Mouse (Mus musculus): ENCODE results near the gene Ncam1. TPM values are rescaled to one million over a fixed set of nuclear protein-coding genes. Genes with fewer than 3 reads are reported as not detected.
A peak's percentile ranks its signal among the peaks of the same experiment; 100 is the strongest.

The Ncam1 gene
- total and polyA plus RNA-seq, 2 experiments from 2014 or later, result 517 to 524 TPM

GRCm38 (mm10) chr9:49653478-49654245 lies 145.1 kb downstream of the Ncam1 start:
- Histone ChIP-seq H3K9me3 (ENCODE audit: low read length) (no peaks in the 10 kb centered on the region), H3K36me3 (ENCODE audit: insufficient read depth) (no peaks in the 10 kb centered on the region), H3K27ac (ENCODE audit: low read depth, low read length) (no peak overlapping the region), H3K4me1 (ENCODE audit: insufficient read depth) (peaks cover 10% of the 10 kb centered on the region; the same call in 1 of the 2 replicates), H3K9ac (no peak overlapping the region), H3K4me2 (ENCODE audit: low read depth) (no peak overlapping the region), H3K27me3 (ENCODE audit: insufficient read depth, low read length) (no peaks in the 10 kb centered on the region), H3K4me3 (ENCODE audit: low read depth, low read length) (no peak overlapping the region)
- no peak for DNase-seq
- 62% methylated on average over 9 of the region's 9 CpGs for WGBS
- ATAC-seq, result no peak
- no peak for TF ChIP-seq CTCF (IDR thresholded peaks at IDR 0.05; ENCODE audit: low read depth)

DNA sequence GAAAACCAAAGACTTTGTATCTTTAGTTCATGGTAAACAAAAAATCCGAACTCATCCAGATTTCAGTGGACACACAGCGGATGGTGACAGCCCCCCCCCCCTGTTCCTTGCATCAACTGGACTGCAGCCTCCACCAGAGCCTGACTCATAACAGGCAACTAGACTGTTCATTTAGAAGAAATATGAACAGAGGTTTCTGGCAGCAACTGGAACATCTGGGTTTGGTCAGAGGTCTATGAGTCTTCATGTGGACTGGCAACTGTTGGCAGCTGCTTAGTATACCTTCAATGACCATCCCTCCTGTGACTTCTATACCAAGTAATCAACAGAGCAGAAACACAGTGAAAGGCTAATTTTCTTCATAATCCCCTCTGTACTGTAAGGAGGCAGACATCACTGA lies 154.4 kb downstream of the Ncam1 start:
- no peak for ATAC-seq
- no peak for DNase-seq
- H3K36me3 ChIP-seq (ENCODE audit: insufficient read depth), result 0 out of 2 replicates have a peak, but pooled peaks cover 5% of the 10 kb centered on the region
- H3K4me1 ChIP-seq (ENCODE audit: insufficient read depth), result no peaks in the 10 kb centered on the region
- H3K4me2 ChIP-seq (ENCODE audit: low read depth), result no peak overlapping the region
- TF ChIP-seq CTCF (IDR thresholded peaks at IDR 0.05; ENCODE audit: low read depth), result no peak
- no peak overlapping the region for H3K27ac ChIP-seq (ENCODE audit: low read depth, low read length)
- H3K9me3 ChIP-seq (ENCODE audit: low read length), result no peaks in the 10 kb centered on the region
- no peak overlapping the region for H3K4me3 ChIP-seq (ENCODE audit: low read depth, low read length)
- no peak overlapping the region for H3K9ac ChIP-seq
- H3K27me3 ChIP-seq (ENCODE audit: insufficient read depth, low read length), result no peaks in the 10 kb centered on the region
- 96% methylated on average over 2 of the region's 2 CpGs for WGBS

- no peak for TF ChIP-seq CTCF (IDR thresholded peaks at IDR 0.05; ENCODE audit: low read depth)
- no peak overlapping the region for H3K27ac ChIP-seq (ENCODE audit: low read depth, low read length)
- no peak overlapping the region for H3K4me2 ChIP-seq (ENCODE audit: low read depth)
- WGBS, result 90% methylated on average over 3 of the region's 3 CpGs
- H3K4me1 ChIP-seq (ENCODE audit: insufficient read depth), result peaks cover 5% of the 10 kb centered on the region; the same call in 1 of the 2 replicates
- no peaks in the 10 kb centered on the region for H3K9me3 ChIP-seq (ENCODE audit: low read length)
- H3K9ac ChIP-seq, result no peak overlapping the region
- no peak for ATAC-seq
- H3K27me3 ChIP-seq (ENCODE audit: insufficient read depth, low read length), result no peaks in the 10 kb centered on the region
- H3K36me3 ChIP-seq (ENCODE audit: insufficient read depth), result 0 out of 2 replicates have a peak, but pooled peaks cover 5% of the 10 kb centered on the region
- no peak overlapping the region for H3K4me3 ChIP-seq (ENCODE audit: low read depth, low read length)
- no peak for DNase-seq
Observed at GRCm38 (mm10) chr9:49640764-49641163, 158.0 kb downstream of the Ncam1 start.

DNA sequence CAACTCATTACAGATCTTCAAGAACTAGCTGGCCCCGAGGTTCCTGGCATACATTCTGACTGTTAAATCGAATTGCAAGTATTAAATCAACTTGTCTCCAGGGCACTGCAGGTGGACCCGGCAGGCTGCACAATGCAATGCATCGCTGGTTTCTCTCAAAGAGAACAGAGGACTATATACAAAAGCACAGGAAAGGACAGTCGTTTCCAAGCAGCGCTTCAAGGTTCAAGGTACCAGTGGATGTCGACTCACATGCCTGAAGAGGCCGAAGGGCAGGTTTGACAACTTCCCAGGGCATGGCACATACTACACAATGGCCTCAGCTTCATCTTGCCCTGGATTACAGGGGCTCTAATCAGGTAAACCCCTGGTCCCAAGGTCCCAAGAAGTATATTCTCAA lies 158.6 kb downstream of the Ncam1 start:
- no peaks in the 10 kb centered on the region for H3K27me3 ChIP-seq (ENCODE audit: insufficient read depth, low read length)
- no peak for ATAC-seq
- H3K9me3 ChIP-seq (ENCODE audit: low read length), result no peaks in the 10 kb centered on the region
- no peak overlapping the region for H3K4me3 ChIP-seq (ENCODE audit: low read depth, low read length)
- no peak for TF ChIP-seq CTCF (IDR thresholded peaks at IDR 0.05; ENCODE audit: low read depth)
- H3K4me1 ChIP-seq (ENCODE audit: insufficient read depth), result peaks cover 5% of the 10 kb centered on the region; the same call in 1 of the 2 replicates
- no peak for DNase-seq
- WGBS, result 45% methylated on average over 8 of the region's 8 CpGs
- H3K9ac ChIP-seq, result no peak overlapping the region
- H3K4me2 ChIP-seq (ENCODE audit: low read depth), result no peak overlapping the region
- 0 out of 2 replicates have a peak, but pooled peaks cover 5% of the 10 kb centered on the region for H3K36me3 ChIP-seq (ENCODE audit: insufficient read depth)
- no peak overlapping the region for H3K27ac ChIP-seq (ENCODE audit: low read depth, low read length)

DNA sequence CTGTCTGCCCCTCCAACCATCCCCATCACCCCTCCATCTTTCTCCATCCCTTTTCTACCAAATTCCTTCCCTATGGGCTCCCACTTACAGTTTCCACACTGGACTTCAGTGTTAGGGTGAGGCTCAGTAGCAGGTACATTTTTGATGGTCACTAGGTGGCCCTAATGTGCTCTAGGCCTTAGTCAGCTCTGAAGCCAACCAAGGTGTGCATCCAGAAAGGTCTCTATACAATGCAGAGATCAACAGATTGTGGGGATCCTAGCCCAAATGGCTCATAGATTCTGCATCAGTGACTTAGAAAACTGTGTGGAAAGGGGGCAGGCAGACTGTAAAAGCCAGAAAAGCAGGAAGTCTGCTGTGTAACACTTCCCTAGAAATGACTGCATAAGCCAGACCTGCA lies 160.8 kb downstream of the Ncam1 start:
- peaks cover 5% of the 10 kb centered on the region; the same call in 1 of the 2 replicates for H3K4me1 ChIP-seq (ENCODE audit: insufficient read depth)

DNA sequence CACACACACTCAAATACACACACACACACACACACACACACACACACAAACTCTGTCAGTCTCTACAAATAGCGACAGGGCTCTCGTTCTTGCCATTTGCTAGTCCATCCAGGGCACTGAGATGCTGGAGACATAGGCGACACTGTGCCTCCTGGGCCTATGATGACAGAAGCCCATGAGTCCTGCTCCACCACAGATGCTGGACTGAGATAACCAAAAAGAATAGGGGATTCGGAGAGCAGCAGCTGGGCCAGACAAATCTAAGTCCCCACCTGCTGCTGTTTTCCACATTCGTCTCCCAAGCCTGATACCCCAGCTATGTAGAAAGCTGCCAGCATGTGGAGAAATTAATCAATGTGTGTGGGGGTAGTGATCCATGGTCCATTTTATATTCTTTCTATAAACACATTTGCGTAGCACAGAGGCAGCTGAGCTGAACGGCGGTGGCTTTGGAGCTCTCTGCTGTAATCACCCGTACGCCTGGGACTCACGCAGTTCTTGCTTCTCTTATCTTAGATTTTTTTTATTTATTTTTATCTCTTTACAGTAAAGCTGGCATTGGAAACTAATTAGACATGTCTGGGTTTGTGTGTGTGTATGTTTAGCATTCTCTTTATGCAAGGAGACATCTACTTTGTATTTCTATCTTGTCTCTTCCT lies 162.9 kb downstream of the Ncam1 start:
- peak; percentile 49 for DNase-seq
- 45% methylated on average over 11 of the region's 11 CpGs for WGBS
- Histone ChIP-seq H3K9me3 (ENCODE audit: low read length) (no peaks in the 10 kb centered on the region), H3K27me3 (ENCODE audit: insufficient read depth, low read length) (no peaks in the 10 kb centered on the region), H3K36me3 (ENCODE audit: insufficient read depth) (0 out of 2 replicates have a peak, but pooled peaks cover 2% of the 10 kb centered on the region), H3K27ac (ENCODE audit: low read depth, low read length) (peak overlapping the region; percentile 54), H3K4me3 (ENCODE audit: low read depth, low read length) (no peak overlapping the region), H3K9ac (no peak overlapping the region), H3K4me2 (ENCODE audit: low read depth) (no peak overlapping the region), H3K4me1 (ENCODE audit: insufficient read depth) (peaks cover 5% of the 10 kb centered on the region; the same call in 1 of the 2 replicates)
- peak; percentile 60 for ATAC-seq
- TF ChIP-seq CTCF (IDR thresholded peaks at IDR 0.05; ENCODE audit: low read depth), result no peak

More for the DNA sequence above, 160.8 kb downstream of the Ncam1 start:
- Histone ChIP-seq H3K4me2 (ENCODE audit: low read depth) (no peak overlapping the region), H3K9me3 (ENCODE audit: low read length) (no peaks in the 10 kb centered on the region), H3K9ac (no peak overlapping the region), H3K36me3 (ENCODE audit: insufficient read depth) (0 out of 2 replicates have a peak, but pooled peaks cover 5% of the 10 kb centered on the region), H3K27me3 (ENCODE audit: insufficient read depth, low read length) (no peaks in the 10 kb centered on the region), H3K27ac (ENCODE audit: low read depth, low read length) (no peak overlapping the region), H3K4me3 (ENCODE audit: low read depth, low read length) (no peak overlapping the region)
- no peak for TF ChIP-seq CTCF (IDR thresholded peaks at IDR 0.05; ENCODE audit: low read depth)
- ATAC-seq, result no peak
- DNase-seq, result no peak

DNA sequence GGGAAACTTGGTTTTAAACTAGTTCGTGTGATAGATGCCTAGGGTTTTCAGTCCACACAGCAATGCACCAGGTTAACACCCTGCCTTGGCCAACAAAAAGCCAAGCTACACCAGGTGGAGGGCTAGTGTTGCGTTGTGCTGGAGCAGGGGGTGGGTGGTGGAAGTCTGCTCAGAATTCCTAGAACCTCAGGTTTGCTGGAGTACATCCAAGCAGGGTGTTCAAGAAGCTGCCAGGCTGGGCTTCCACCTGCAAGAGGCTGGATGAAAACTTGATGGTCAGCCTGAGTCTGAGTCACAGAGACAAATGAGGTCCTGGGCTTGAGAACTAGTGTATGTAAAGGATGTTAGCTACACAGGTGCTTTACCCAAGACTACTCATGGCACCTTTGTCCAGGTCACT lies 166.1 kb downstream of the Ncam1 start:
- no peak for ATAC-seq
- Histone ChIP-seq H3K27ac (ENCODE audit: low read depth, low read length) (no peak overlapping the region), H3K4me2 (ENCODE audit: low read depth) (no peak overlapping the region), H3K36me3 (ENCODE audit: insufficient read depth) (no peaks in the 10 kb centered on the region), H3K27me3 (ENCODE audit: insufficient read depth, low read length) (no peaks in the 10 kb centered on the region), H3K4me1 (ENCODE audit: insufficient read depth) (peaks cover 5% of the 10 kb centered on the region; the same call in 1 of the 2 replicates), H3K9me3 (ENCODE audit: low read length) (no peaks in the 10 kb centered on the region), H3K4me3 (ENCODE audit: low read depth, low read length) (no peak overlapping the region), H3K9ac (no peak overlapping the region)
- no peak for TF ChIP-seq CTCF (IDR thresholded peaks at IDR 0.05; ENCODE audit: low read depth)
- 85% methylated on average over 2 of the region's 2 CpGs for WGBS
- no peak for DNase-seq
